Mouse (Mus musculus): ENCODE measurements around the gene Egln3.
A peak's percentile ranks its signal among the peaks of the same experiment; 100 is the strongest.

Gene Egln3

GRCm38 (mm10) chr12:54202765-54203655, 650 bp downstream of the Egln3 start:
- DNase-seq (ENCODE audit: low spot score in 2 of 2): peak in 1 of 2 experiments; percentile 11

- no peak for DNase-seq (ENCODE audit: low spot score in 2 of 2)
Measured at GRCm38 (mm10) chr12:54202276-54202675, 1.4 kb downstream of the Egln3 start.

GRCm38 (mm10) chr12:54200856-54201255, 2.8 kb downstream of the Egln3 start:
- DNase-seq (ENCODE audit: low spot score in 2 of 2): no peak

- DNase-seq (ENCODE audit: low spot score in 2 of 2): peak in 1 of 2 experiments; percentile 14
Measured at GRCm38 (mm10) chr12:54200172-54200571, 3.5 kb downstream of the Egln3 start.

GRCm38 (mm10) chr12:54198282-54198918, 5.3 kb downstream of the Egln3 start:
- DNase-seq (ENCODE audit: low spot score in 2 of 2): no peak

GRCm38 (mm10) chr12:54197849-54198248, 5.8 kb downstream of the Egln3 start:
- DNase-seq (ENCODE audit: low spot score in 2 of 2): no peak

GRCm38 (mm10) chr12:54197301-54197782, 6.3 kb downstream of the Egln3 start:
- DNase-seq (ENCODE audit: low spot score in 2 of 2): peak in 1 of 2 experiments; percentile 25

GRCm38 (mm10) chr12:54196881-54197280, 6.8 kb downstream of the Egln3 start:
- no peak for DNase-seq (ENCODE audit: low spot score in 2 of 2)

- DNase-seq (ENCODE audit: low spot score in 2 of 2): no peak
Measured at GRCm38 (mm10) chr12:54194159-54194558, 9.5 kb downstream of the Egln3 start.

GRCm38 (mm10) chr12:54192305-54192661, 11.4 kb downstream of the Egln3 start:
- no peak for DNase-seq (ENCODE audit: low spot score in 2 of 2)

- peak; percentile 32 to 69 for DNase-seq (ENCODE audit: low spot score in 2 of 2)
Measured at GRCm38 (mm10) chr12:54191608-54192304, 11.9 kb downstream of the Egln3 start.

GRCm38 (mm10) chr12:54191181-54191580, 12.5 kb downstream of the Egln3 start:
- no peak for DNase-seq (ENCODE audit: low spot score in 2 of 2)

- DNase-seq (ENCODE audit: low spot score in 2 of 2): no peak
Measured at GRCm38 (mm10) chr12:54187812-54188600, 15.7 kb downstream of the Egln3 start.

- DNase-seq (ENCODE audit: low spot score in 2 of 2): no peak
Measured at GRCm38 (mm10) chr12:54186926-54187623, 16.6 kb downstream of the Egln3 start.

- no peak for DNase-seq (ENCODE audit: low spot score in 2 of 2)
Measured at GRCm38 (mm10) chr12:54184264-54184663, 19.4 kb downstream of the Egln3 start.

- no peak for DNase-seq (ENCODE audit: low spot score in 2 of 2)
Measured at GRCm38 (mm10) chr12:54178323-54178722, 25.3 kb downstream of the Egln3 start.

- DNase-seq (ENCODE audit: low spot score in 2 of 2): no peak
Measured at GRCm38 (mm10) chr12:54168786-54169185, 34.9 kb downstream of the Egln3 start.

GRCm38 (mm10) chr12:54167737-54168136, 35.9 kb downstream of the Egln3 start:
- DNase-seq (ENCODE audit: low spot score in 2 of 2): no peak

- DNase-seq (ENCODE audit: low spot score in 2 of 2): no peak
Measured at GRCm38 (mm10) chr12:54164724-54165050, 39.0 kb downstream of the Egln3 start.

GRCm38 (mm10) chr12:54164040-54164723, 39.5 kb downstream of the Egln3 start:
- no peak for DNase-seq (ENCODE audit: low spot score in 2 of 2)

Data from left cerebral cortex, adult 9 months (tissue).